Mouse (Mus musculus) heart, adult 2 months (tissue): ENCODE results near the gene Slc1a5. TPM values are rescaled to one million over a fixed set of nuclear protein-coding genes. Genes with fewer than 3 reads are reported as not detected.

Experiments used
- DNase-seq, 2 experiments: peaks; one replicate each; pipeline ENCODE4 v3.0.0; 2021
- H3K27ac ChIP-seq: fragments of 200-600 bp; 2 replicates; pipeline ENCODE4 v1.8.1; 2022
- H3K27me3 ChIP-seq: fragments of 200-500 bp; 2 replicates; pipeline ENCODE4 v1.6.1; 2012; ENCODE audit warnings: mild to moderate bottlenecking, low read length, inconsistent platforms, mixed read lengths; ENCODE audit not compliant: control insufficient read depth, insufficient read depth
- H3K36me3 ChIP-seq: fragments of 200-500 bp; 2 replicates; pipeline ENCODE4 v1.6.1; 2012; ENCODE audit warnings: low read length, inconsistent platforms; ENCODE audit not compliant: control insufficient read depth, insufficient read depth
- H3K4me1 ChIP-seq: fragments of 200-500 bp; 2 replicates; pipeline ENCODE4 v1.6.1; 2011; ENCODE audit warnings: low read length; ENCODE audit not compliant: control insufficient read depth, insufficient read depth
- H3K4me3 ChIP-seq: fragments of 200-600 bp; 2 replicates; pipeline ENCODE4 v1.8.1; 2022
- H3K79me2 ChIP-seq: fragments of 200-500 bp; replicated peaks from 2 replicates; pipeline ENCODE4 v1.6.1; 2012; ENCODE audit warnings: mild to moderate bottlenecking, inconsistent platforms, low read length, moderate library complexity, mixed read lengths; ENCODE audit not compliant: control insufficient read depth, insufficient read depth
- H3K9ac ChIP-seq: fragments of 200-500 bp; 2 replicates; pipeline ENCODE4 v1.6.1; 2012; ENCODE audit warnings: low read depth, mild to moderate bottlenecking, control low read depth, inconsistent platforms, low read length, mixed read lengths
- CTCF ChIP-seq: fragments of 200-600 bp; IDR thresholded peaks from 2 replicates; pipeline ENCODE4 v1.8.1; 2022; ENCODE audit warnings: antibody characterized with exemption, mild to moderate bottlenecking, moderate library complexity
- EP300 ChIP-seq: fragments of 200-500 bp; IDR thresholded peaks from 2 replicates; pipeline ENCODE4 v1.6.1; 2011; ENCODE audit warnings: low read depth, low read length, control low read depth; ENCODE audit not compliant: insufficient read depth
- POLR2A ChIP-seq: fragments of 200-500 bp; IDR thresholded peaks from 2 replicates; pipeline ENCODE4 v1.6.1; 2011; ENCODE audit warnings: mild to moderate bottlenecking, low read depth, low read length, control low read depth; ENCODE audit not compliant: insufficient read depth
- WGBS: fragments of 180-500 bp; shearing (Covaris S2); methylation state at CpG from one replicate; pipeline ENCODE4 v1.1.7; 2018; 5-methylcytosine and 5-hydroxymethylcytosine counted together
- intact Hi-C: fragments of 180-260 bp; cut with DNase I; formaldehyde crosslinking; loops from one replicate; pipeline ENCODE4 v1.15.1; 2025
- polyA plus RNA-seq: library from polyadenylated mRNA; depleted of rRNA; stranded (reverse); fragments of >200 nt; gene quantifications from 2 replicates; pipeline ENCODE4 v1.2.3, GENCODE M21; 2012
- total RNA-seq, 2 experiments: library from RNA; stranded (reverse); gene quantifications; 2 replicates each; pipeline ENCODE4 v1.2.3; 2021

The Slc1a5 gene
- total and polyA plus RNA-seq, 3 experiments: 20.9 to 57.0 (median 26.1) TPM

GRCm38 (mm10) chr7:16780076-16780475 lies 1.1 kb upstream of the Slc1a5 start:
- DNase-seq: peak; percentile 60 to 80
- Histone ChIP-seq H3K27ac (peak overlapping the region; percentile 77; the same call in 1 of the 2 replicates), H3K79me2 (0 out of 2 replicates have a peak, but pooled peaks cover 1% of the 10 kb centered on the region), H3K9ac (no peak overlapping the region), H3K27me3 (peaks cover 2% of the 10 kb centered on the region; the same call in 1 of the 2 replicates), H3K36me3 (no peaks in the 10 kb centered on the region), H3K4me3 (no peak overlapping the region), H3K4me1 (peaks cover 10% of the 10 kb centered on the region)
- intact Hi-C loops: loop anchor here (5.0 kb wide), 1 partner anchor 33 kb away; no protein-coding TSS in a partner anchor
- TF ChIP-seq CTCF (0 out of 2 replicates have a peak, but pooled peaks have one; percentile 12), EP300 (peak; percentile 43; the same call in 1 of the 2 replicates), POLR2A (no peak)
- 44% methylated on average over 5 of the region's 5 CpGs for WGBS

- H3K27ac ChIP-seq: peak overlapping the region; percentile 77
- WGBS: 0% methylated on average over 10 of the region's 10 CpGs
- H3K4me1 ChIP-seq: peaks cover 10% of the 10 kb centered on the region
- TF ChIP-seq POLR2A (no peak), EP300 (no peak), CTCF (no peak)
- no peaks in the 10 kb centered on the region for H3K36me3 ChIP-seq
- H3K27me3 ChIP-seq: peaks cover 2% of the 10 kb centered on the region; the same call in 1 of the 2 replicates
- no peak for DNase-seq
- H3K4me3 ChIP-seq: peak overlapping the region; percentile 69
- H3K9ac ChIP-seq: peak overlapping the region; percentile 93
- H3K79me2 ChIP-seq: 0 out of 2 replicates have a peak, but pooled peaks cover 1% of the 10 kb centered on the region
- intact Hi-C loops: loop anchor here (1.0 to 5.0 kb wide), 2 partner anchors 20 to 34 kb away; no protein-coding TSS in a partner anchor
These were observed 345 bp downstream of the Slc1a5 start for GRCm38 (mm10) chr7:16781555-16781815.

GRCm38 (mm10) chr7:16781816-16782554 lies 845 bp downstream of the Slc1a5 start:
- H3K27me3 ChIP-seq: peaks cover 2% of the 10 kb centered on the region; the same call in 1 of the 2 replicates
- intact Hi-C loops: loop anchor here (1.0 to 5.0 kb wide), 2 partner anchors 21 to 35 kb away; no protein-coding TSS in a partner anchor
- H3K27ac ChIP-seq: peak overlapping the region; percentile 77
- H3K79me2 ChIP-seq: 0 out of 2 replicates have a peak, but pooled peaks cover 1% of the 10 kb centered on the region
- DNase-seq: peak; percentile 38 to 62
- WGBS: 1% methylated on average over 57 of the region's 60 CpGs
- H3K36me3 ChIP-seq: no peaks in the 10 kb centered on the region
- H3K4me3 ChIP-seq: peak overlapping the region; percentile 69
- TF ChIP-seq EP300 (no peak), POLR2A (no peak), CTCF (no peak)
- H3K9ac ChIP-seq: peak overlapping the region; percentile 93
- H3K4me1 ChIP-seq: peaks cover 10% of the 10 kb centered on the region

GRCm38 (mm10) chr7:16782555-16783125 lies 1.5 kb downstream of the Slc1a5 start:
- intact Hi-C loops: loop anchor here (5.0 kb wide), 1 partner anchor 35 kb away; no protein-coding TSS in a partner anchor
- peaks cover 2% of the 10 kb centered on the region; the same call in 1 of the 2 replicates for H3K27me3 ChIP-seq
- 0 out of 2 replicates have a peak, but pooled peaks cover 1% of the 10 kb centered on the region for H3K79me2 ChIP-seq
- peaks cover 10% of the 10 kb centered on the region for H3K4me1 ChIP-seq
- H3K4me3 ChIP-seq: peak overlapping the region; percentile 69
- WGBS: 26% methylated on average over 11 of the region's 11 CpGs
- DNase-seq: no peak
- no peak for TF ChIP-seq CTCF
- TF ChIP-seq EP300: no peak
- TF ChIP-seq POLR2A: no peak
- peak overlapping the region; percentile 77 for H3K27ac ChIP-seq
- peak overlapping the region; percentile 93 for H3K9ac ChIP-seq
- H3K36me3 ChIP-seq: no peaks in the 10 kb centered on the region

- TF ChIP-seq POLR2A (no peak), EP300 (no peak), CTCF (no peak)
- Histone ChIP-seq H3K36me3 (no peaks in the 10 kb centered on the region), H3K27ac (peak overlapping the region; percentile 36; the same call in 1 of the 2 replicates), H3K9ac (peak overlapping the region; percentile 3; the same call in 1 of the 2 replicates), H3K79me2 (0 out of 2 replicates have a peak, but pooled peaks cover 1% of the 10 kb centered on the region), H3K4me3 (peak overlapping the region; percentile 35), H3K4me1 (peaks cover 10% of the 10 kb centered on the region), H3K27me3 (peaks cover 2% of the 10 kb centered on the region; the same call in 1 of the 2 replicates)
- 44% methylated on average over 10 of the region's 10 CpGs for WGBS
- peak; percentile 33 to 38 for DNase-seq
- intact Hi-C loops: loop anchor here (5.0 kb wide), 1 partner anchor 36 kb away; no protein-coding TSS in a partner anchor
These were observed 2.1 kb downstream of the Slc1a5 start for GRCm38 (mm10) chr7:16783224-16783688.
